Mouse (Mus musculus) embryonic facial prominence, embryonic 11.5 days (tissue): ENCODE results near the gene Zfr2. TPM values are rescaled to one million over a fixed set of nuclear protein-coding genes. Genes with fewer than 3 reads are reported as not detected.
A peak's percentile ranks its signal among the peaks of the same experiment; 100 is the strongest.

Experiments
- ATAC-seq: fragments of 200-750 bp; cut with Nextera tagmentation; replicated peaks from 2 replicates; pipeline ENCODE4 v1.8.0; 2017; ENCODE audit warnings: low read depth; ENCODE audit not compliant: insufficient number of reproducible peaks, low FRiP score, low TSS enrichment
- DNase-seq: peaks from one replicate; pipeline ENCODE4 v3.0.0-alpha.2; 2015; ENCODE audit warnings: low spot score
- H3K27ac ChIP-seq: fragments of 300-500 bp; sonication (generic); replicated peaks from 2 replicates; pipeline ENCODE4 v1.5.1; 2014; ENCODE audit warnings: mild to moderate bottlenecking, low read depth, low read length, control low read depth
- H3K27me3 ChIP-seq: fragments of 300-500 bp; sonication (generic); 2 replicates; pipeline ENCODE4 v1.6.1; 2014; ENCODE audit warnings: mild to moderate bottlenecking, low read length, moderate library complexity, mixed read lengths; ENCODE audit not compliant: control insufficient read depth, insufficient read depth
- H3K36me3 ChIP-seq: fragments of 300-500 bp; sonication (generic); replicated peaks from 2 replicates; pipeline ENCODE4 v1.6.1; 2014; ENCODE audit warnings: low read depth, mild to moderate bottlenecking, low read length, moderate library complexity, mixed read lengths; ENCODE audit not compliant: control insufficient read depth, insufficient read depth
- H3K4me1 ChIP-seq: fragments of 300-500 bp; sonication (generic); 2 replicates; pipeline ENCODE4 v1.6.1; 2014; ENCODE audit warnings: low read length, mixed read lengths; ENCODE audit not compliant: control insufficient read depth, insufficient read depth
- H3K4me2 ChIP-seq: fragments of 300-500 bp; sonication (generic); 2 replicates; pipeline ENCODE4 v1.6.1; 2014; ENCODE audit warnings: low read depth, mild to moderate bottlenecking, control low read depth, low read length, moderate library complexity
- H3K4me3 ChIP-seq: fragments of 300-500 bp; sonication (generic); 2 replicates; pipeline ENCODE4 v1.5.1; 2014; ENCODE audit warnings: low read depth, low read length, control low read depth
- H3K9ac ChIP-seq: fragments of 300-500 bp; sonication (generic); replicated peaks from 2 replicates; pipeline ENCODE4 v1.6.1; 2014; ENCODE audit warnings: mild to moderate bottlenecking, control low read depth, low read length
- H3K9me3 ChIP-seq: fragments of 300-500 bp; sonication (generic); replicated peaks from 2 replicates; pipeline ENCODE4 v1.6.1; 2016; ENCODE audit warnings: mild to moderate bottlenecking, low read length, inconsistent platforms, mixed read lengths; ENCODE audit not compliant: control insufficient read depth
- WGBS: fragments of 180-500 bp; shearing (Covaris S2); extraction: QIAGEN DNeasy Blood & Tissue Kit; methylation state at CpG from one replicate; pipeline ENCODE4 v1.1.7; 2014; 5-methylcytosine and 5-hydroxymethylcytosine counted together
- polyA plus RNA-seq: library from polyadenylated mRNA; unstranded; fragments of >200 nt; fragmentation: Nextera tagmentation; extraction: Ambion mirVana; gene quantifications from 2 replicates; pipeline ENCODE4 v1.2.1, GENCODE M21; 2014

Gene Zfr2
- polyA plus RNA-seq, 1 experiment from 2014 or later, result 2.5 TPM

- H3K4me2 ChIP-seq, result no peak overlapping the region
- H3K9me3 ChIP-seq, result no peaks in the 10 kb centered on the region
- H3K4me3 ChIP-seq, result no peak overlapping the region
- no peak overlapping the region for H3K9ac ChIP-seq
- 58% methylated on average over 8 of the region's 8 CpGs for WGBS
- DNase-seq, result peak; percentile 50
- no peak for ATAC-seq
- H3K27ac ChIP-seq, result no peak overlapping the region
- no peaks in the 10 kb centered on the region for H3K4me1 ChIP-seq
- peaks cover 47% of the 10 kb centered on the region for H3K27me3 ChIP-seq
- no peaks in the 10 kb centered on the region for H3K36me3 ChIP-seq
These were observed 54.7 kb downstream of the Zfr2 start for GRCm38 (mm10) chr10:81287513-81288157.

GRCm38 (mm10) chr10:81288601-81289000, 55.6 kb downstream of the Zfr2 start:
- peaks cover 41% of the 10 kb centered on the region for H3K27me3 ChIP-seq
- no peak overlapping the region for H3K4me3 ChIP-seq
- WGBS, result 36% methylated on average over 6 of the region's 6 CpGs
- no peak overlapping the region for H3K9ac ChIP-seq
- H3K4me2 ChIP-seq, result no peak overlapping the region
- H3K27ac ChIP-seq, result no peak overlapping the region
- H3K9me3 ChIP-seq, result no peaks in the 10 kb centered on the region
- H3K36me3 ChIP-seq, result no peaks in the 10 kb centered on the region
- no peak for ATAC-seq
- H3K4me1 ChIP-seq, result no peaks in the 10 kb centered on the region
- peak; percentile 60 for DNase-seq

- no peak for ATAC-seq
- no peaks in the 10 kb centered on the region for H3K9me3 ChIP-seq
- H3K4me1 ChIP-seq, result peaks cover 5% of the 10 kb centered on the region; the same call in 1 of the 2 replicates
- 4% methylated on average over 7 of the region's 7 CpGs for WGBS
- DNase-seq, result peak; percentile 74
- peaks cover 34% of the 10 kb centered on the region for H3K27me3 ChIP-seq
- H3K36me3 ChIP-seq, result no peaks in the 10 kb centered on the region
- no peak overlapping the region for H3K27ac ChIP-seq
- no peak overlapping the region for H3K9ac ChIP-seq
- no peak overlapping the region for H3K4me3 ChIP-seq
- H3K4me2 ChIP-seq, result no peak overlapping the region
These were observed 56.3 kb downstream of the Zfr2 start for GRCm38 (mm10) chr10:81289278-81289677.

GRCm38 (mm10) chr10:81289811-81290210, 56.9 kb downstream of the Zfr2 start:
- Histone ChIP-seq H3K9me3 (no peaks in the 10 kb centered on the region), H3K27ac (no peak overlapping the region), H3K36me3 (no peaks in the 10 kb centered on the region), H3K27me3 (peaks cover 29% of the 10 kb centered on the region), H3K9ac (no peak overlapping the region), H3K4me2 (no peak overlapping the region), H3K4me3 (no peak overlapping the region), H3K4me1 (peaks cover 8% of the 10 kb centered on the region; the same call in 1 of the 2 replicates)
- WGBS, result 60% methylated on average over 14 of the region's 14 CpGs
- ATAC-seq (no peak), DNase-seq (no peak)

DNA sequence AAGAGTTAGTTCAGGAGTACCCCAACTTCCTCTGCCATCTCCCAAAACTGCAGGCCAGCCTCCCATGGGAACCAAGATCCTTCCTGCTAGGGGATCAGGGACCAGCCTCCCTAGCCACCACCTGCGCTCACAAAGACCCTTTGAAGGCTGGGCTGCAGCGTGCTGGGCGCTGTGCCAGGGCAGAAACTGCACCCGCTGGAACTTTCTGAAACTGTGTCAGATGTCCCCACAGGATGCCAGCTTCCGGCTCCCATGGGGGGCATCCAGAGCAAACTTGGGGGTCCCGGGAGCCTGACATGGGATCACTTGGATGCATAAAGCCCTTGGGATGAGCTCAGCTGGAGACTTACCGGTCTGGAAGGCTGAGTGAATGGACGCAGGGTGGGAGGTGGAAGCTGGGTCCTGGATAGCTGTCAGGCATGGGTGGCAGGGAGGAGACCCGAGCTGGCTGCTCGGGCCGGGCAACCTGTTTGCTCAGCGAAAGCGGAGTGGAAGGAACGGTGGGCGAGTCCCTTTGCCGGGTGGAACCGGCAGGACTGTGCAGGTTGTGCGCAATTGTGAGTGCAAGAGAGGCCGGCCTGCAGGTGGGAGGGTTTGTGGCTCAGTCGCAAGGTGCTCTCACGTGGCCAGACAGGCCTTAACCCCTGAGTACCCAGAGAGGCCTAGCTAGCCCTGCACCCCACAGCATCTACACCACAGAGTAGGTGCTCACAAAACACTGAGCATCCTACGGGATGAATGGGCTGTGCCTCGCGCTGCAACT, 57.9 kb downstream of the Zfr2 start:
- DNase-seq, result no peak
- Histone ChIP-seq H3K4me1 (peaks cover 8% of the 10 kb centered on the region; the same call in 1 of the 2 replicates), H3K4me2 (no peak overlapping the region), H3K27me3 (peaks cover 20% of the 10 kb centered on the region), H3K9me3 (no peaks in the 10 kb centered on the region), H3K9ac (no peak overlapping the region), H3K4me3 (no peak overlapping the region), H3K27ac (no peak overlapping the region), H3K36me3 (no peaks in the 10 kb centered on the region)
- 14% methylated on average over 24 of the region's 24 CpGs for WGBS
- no peak for ATAC-seq

- H3K9me3 ChIP-seq, result no peaks in the 10 kb centered on the region
- DNase-seq, result no peak
- no peaks in the 10 kb centered on the region for H3K36me3 ChIP-seq
- no peak for ATAC-seq
- peaks cover 8% of the 10 kb centered on the region; the same call in 1 of the 2 replicates for H3K4me1 ChIP-seq
- H3K9ac ChIP-seq, result no peak within 1 kb of the TSS
- no peak within 1 kb of the TSS for H3K4me2 ChIP-seq
- peaks cover 19% of the 10 kb centered on the region for H3K27me3 ChIP-seq
- WGBS, result 72% methylated on average over 9 of the region's 9 CpGs
- H3K4me3 ChIP-seq, result peak within 1 kb of the TSS; percentile 91
- H3K27ac ChIP-seq, result no peak within 1 kb of the TSS
These were observed 58.7 kb downstream of the Zfr2 start, which contains the start of gene Tjp3 for GRCm38 (mm10) chr10:81291511-81292104. Gene Tjp3, minus strand, starts transcription at chr10:81291581.

GRCm38 (mm10) chr10:81292554-81293333, 59.8 kb downstream of the Zfr2 start, which contains the start of gene Pip5k1c:
Gene Pip5k1c, plus strand, starts transcription at chr10:81292963.
- H3K4me2 ChIP-seq, result peak within 1 kb of the TSS; percentile 75
- peaks cover 8% of the 10 kb centered on the region; the same call in 1 of the 2 replicates for H3K4me1 ChIP-seq
- peaks cover 18% of the 10 kb centered on the region for H3K27me3 ChIP-seq
- no peaks in the 10 kb centered on the region for H3K36me3 ChIP-seq
- peak within 1 kb of the TSS; percentile 87 for H3K9ac ChIP-seq
- H3K4me3 ChIP-seq, result peak within 1 kb of the TSS; percentile 91
- DNase-seq, result peak; percentile 100
- peak; percentile 89 for ATAC-seq
- H3K27ac ChIP-seq, result peak within 1 kb of the TSS; percentile 67
- H3K9me3 ChIP-seq, result no peaks in the 10 kb centered on the region
- under 1% methylated on average over 76 of the region's 80 CpGs for WGBS
